Mouse (Mus musculus) ES-E14 (cell line): ENCODE measurements at regions not wholly inside any gene's neighbourhood (a gene's known extent, or its start where the extent isn't known, plus 50 kb on each side); places are given as distances from the start of the nearest gene placed in this dataset.

Experiments
- CHD2 ChIP-seq: IDR thresholded peaks from 2 replicates; pipeline ENCODE4 v1.6.1; 2014; ENCODE audit warnings: mild to moderate bottlenecking, low read depth, low read length, inconsistent platforms
- HCFC1 ChIP-seq: IDR thresholded peaks from 2 replicates; pipeline ENCODE4 v1.6.1; 2012; ENCODE audit warnings: low read length, inconsistent platforms, borderline replicate concordance; ENCODE audit not compliant: insufficient read depth

- no peak for TF ChIP-seq HCFC1
- TF ChIP-seq CHD2: no peak
These were observed 90.0 kb downstream of the Kbtbd8 start for GRCm38 (mm10) chr6:95207063-95207462.
